16 mouse cellular contexts compared by ENCODE assay signal in genomic region chr3:107183178-107183577, GRCm38 (mm10). TPM values are rescaled to one million over a fixed set of nuclear protein-coding genes. Genes with fewer than 3 reads are reported as not detected.
A peak's percentile ranks its signal among the peaks of the same experiment; 100 is the strongest.
DNase-seq lines count a peak whose midpoint lies in the region.
"Had no signal": no experiment of that assay in that cellular context is flagged by ENCODE, and none has a peak within 500 bp of the region (broad histone marks: within the 10 kb centered on the region; RNA-seq: fewer than 3 reads in every experiment).

No protein-coding gene starts in this region.

- DNase-seq in gastrocnemius, postnatal 10 days: peak; percentile 49
- DNase-seq in gastrocnemius, adult 18-20 months (ENCODE audit: low spot score): no peak
- peak; percentile 42 for DNase-seq in layer of hippocampus, adult 11-12 months (ENCODE audit: low spot score)
- no peak for DNase-seq in layer of hippocampus, postnatal 36 days
- DNase-seq in right cerebral cortex, postnatal 14 days: peak; percentile 54
- DNase-seq in right cerebral cortex, postnatal 36 days (ENCODE audit: low spot score in 2 of 2): no peak
- DNase-seq in lung, postnatal 14 days: peak; percentile 15
- DNase-seq in left cerebral cortex, adult 9 months (ENCODE audit: low spot score in 2 of 2): no peak
- DNase-seq: adrenal gland, adult 2 months; cerebellum, adult 9-10 months; kidney, postnatal 14 days; layer of hippocampus, adult 9-11 months; spleen, adult 18-20 months; thymus, postnatal 14 days had no signal

RNA-seq across cellular contexts. Expression of gene Kcna10, which starts 0.3 kb away (rescaled TPM):
- under 1 TPM in 1 of 2 experiments, not detected in 1; 0.19 TPM for total RNA-seq in gastrocnemius, postnatal 10 days (2021)
- total RNA-seq in gastrocnemius, adult 18-20 months (2021): not detected
- not detected for total RNA-seq in layer of hippocampus, postnatal 36 days (2021)
- total RNA-seq: adrenal gland, adult 2 months; ES-E14; granulocyte monocyte progenitor cell, adult 5-6 weeks had no signal

RNA-seq across cellular contexts. Expression of gene Cym, which starts 38.4 kb away (rescaled TPM):
- under 1 TPM in 1 of 2 experiments, not detected in 1; 0.20 TPM for total RNA-seq in gastrocnemius, postnatal 10 days (2021)
- not detected for total RNA-seq in gastrocnemius, adult 18-20 months (2021)
- total RNA-seq in layer of hippocampus, postnatal 36 days (2021): under 1 TPM in 1 of 2 experiments, not detected in 1; 0.30 TPM
- total RNA-seq: ES-E14; granulocyte monocyte progenitor cell, adult 5-6 weeks had no signal

RNA-seq across cellular contexts. Expression of gene A630076J17Rik, which starts 47.2 kb away (rescaled TPM):
- not detected for total RNA-seq in gastrocnemius, postnatal 10 days (2021)
- not detected for total RNA-seq in gastrocnemius, adult 18-20 months (2021)
- total RNA-seq in layer of hippocampus, postnatal 36 days (2021): not detected
- total RNA-seq: adrenal gland, adult 2 months; ES-E14; granulocyte monocyte progenitor cell, adult 5-6 weeks had no signal

RNA-seq across cellular contexts. Expression of gene Prok1, which starts 56.3 kb away (rescaled TPM):
- under 1 TPM; 0.07 to 0.14 TPM for total RNA-seq in gastrocnemius, postnatal 10 days (2021)
- not detected for total RNA-seq in gastrocnemius, adult 18-20 months (2021)
- not detected for total RNA-seq in layer of hippocampus, postnatal 36 days (2021)
- total RNA-seq: ES-E14; granulocyte monocyte progenitor cell, adult 5-6 weeks had no signal

Comparison
In these comparisons a context has a peak if more than half of its experiments do, and no peak if none do; other contexts are left out.
1. DNase-seq: peak in gastrocnemius, postnatal 10 days (single experiment), layer of hippocampus, adult 11-12 months (single experiment), right cerebral cortex, postnatal 14 days (single experiment) and lung, postnatal 14 days (single experiment); none in gastrocnemius, adult 18-20 months (single experiment), layer of hippocampus, postnatal 36 days (0 of 2), right cerebral cortex, postnatal 36 days (0 of 2) and left cerebral cortex, adult 9 months (0 of 2).